Mouse (Mus musculus): Measurements from ENCODE around the gene Espl1.

DNA sequence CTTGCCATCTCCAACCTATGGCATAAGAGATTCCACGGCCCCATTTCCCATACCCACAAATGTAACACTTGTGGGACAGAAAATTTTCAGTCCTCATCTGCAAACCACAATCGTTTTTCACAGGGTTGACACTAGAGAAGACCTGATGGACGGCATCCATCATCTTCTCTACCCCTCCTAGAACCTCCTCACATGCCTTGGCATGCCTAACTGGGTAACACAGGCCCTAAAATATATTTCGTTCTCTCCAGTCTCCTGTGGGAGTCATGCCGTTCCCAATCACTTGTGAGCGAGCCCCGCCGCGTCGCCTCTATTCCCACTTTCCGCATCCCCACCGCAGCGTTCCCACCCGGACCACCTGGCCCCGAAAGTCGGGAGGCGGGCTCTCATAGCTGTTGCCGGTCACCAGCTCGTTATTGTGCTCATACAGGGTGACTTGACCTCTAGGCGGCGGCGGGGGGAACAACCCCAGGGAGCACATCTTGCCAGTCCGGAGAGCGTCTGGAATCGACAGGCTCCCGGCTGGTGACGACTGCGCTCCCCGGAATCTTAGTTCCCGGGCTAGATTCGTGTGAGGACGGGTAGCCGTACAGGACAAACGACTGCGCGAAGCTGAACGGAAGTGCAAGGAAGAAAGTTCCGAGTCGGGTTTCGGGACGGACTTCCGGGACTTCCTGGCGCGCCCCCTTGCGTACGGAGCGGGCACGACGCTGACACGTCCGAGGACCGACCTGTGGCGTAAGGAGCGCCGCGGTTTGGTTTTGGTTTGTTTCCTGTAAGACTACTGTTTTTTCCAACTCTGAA, 54.3 kb downstream of the Espl1 start, which contains the start of gene Aaas:
- peak; percentile 92 for TF ChIP-seq CTCF (IDR thresholded peaks at IDR 0.05; ENCODE audit: borderline replicate concordance, control insufficient read depth, extremely low read depth, insufficient read depth, low read length, poor library complexity)
- TF ChIP-seq POLR2A (IDR thresholded peaks at IDR 0.05; ENCODE audit: control insufficient read depth, extremely low read depth, insufficient read depth, low read length, poor library complexity) = peak; percentile 48; the same call in 1 of the 2 replicates

All from thymus, adult 2 months (tissue).